Mouse (Mus musculus) cortical plate, adult 2 months (tissue): ENCODE results near the gene Pik3cb. TPM values are rescaled to one million over a fixed set of nuclear protein-coding genes. Genes with fewer than 3 reads are reported as not detected.

Experiments used
- H3K27ac ChIP-seq: fragments of 200-500 bp; 2 replicates; pipeline ENCODE4 v1.5.1; 2012; ENCODE audit warnings: low read length, control low read depth, inconsistent platforms; ENCODE audit not compliant: insufficient read depth
- H3K4me1 ChIP-seq: fragments of 200-500 bp; 2 replicates; pipeline ENCODE4 v1.6.1; 2011; ENCODE audit warnings: low read length; ENCODE audit not compliant: control insufficient read depth, insufficient read depth
- H3K4me3 ChIP-seq: fragments of 200-500 bp; 2 replicates; pipeline ENCODE4 v1.5.1; 2011; ENCODE audit warnings: mild to moderate bottlenecking, low read length, control low read depth; ENCODE audit not compliant: insufficient read depth
- CTCF ChIP-seq: fragments of 200-500 bp; IDR thresholded peaks from 2 replicates; pipeline ENCODE4 v1.5.1; 2011; ENCODE audit warnings: mild to moderate bottlenecking, control low read depth, low read length; ENCODE audit not compliant: insufficient read depth; ENCODE audit errors: extremely low read depth
- POLR2A ChIP-seq: fragments of 200-500 bp; IDR thresholded peaks from 2 replicates; pipeline ENCODE4 v1.6.1; 2011; ENCODE audit warnings: mild to moderate bottlenecking, low read length, control low read depth; ENCODE audit not compliant: insufficient read depth; ENCODE audit errors: extremely low read depth
- polyA plus RNA-seq: library from polyadenylated mRNA; depleted of rRNA; stranded (reverse); fragments of >200 nt; gene quantifications from 2 replicates; pipeline ENCODE4 v1.2.3, GENCODE M21; 2012

Pik3cb gene
- polyA plus RNA-seq, 1 experiment = 12.6 TPM

DNA sequence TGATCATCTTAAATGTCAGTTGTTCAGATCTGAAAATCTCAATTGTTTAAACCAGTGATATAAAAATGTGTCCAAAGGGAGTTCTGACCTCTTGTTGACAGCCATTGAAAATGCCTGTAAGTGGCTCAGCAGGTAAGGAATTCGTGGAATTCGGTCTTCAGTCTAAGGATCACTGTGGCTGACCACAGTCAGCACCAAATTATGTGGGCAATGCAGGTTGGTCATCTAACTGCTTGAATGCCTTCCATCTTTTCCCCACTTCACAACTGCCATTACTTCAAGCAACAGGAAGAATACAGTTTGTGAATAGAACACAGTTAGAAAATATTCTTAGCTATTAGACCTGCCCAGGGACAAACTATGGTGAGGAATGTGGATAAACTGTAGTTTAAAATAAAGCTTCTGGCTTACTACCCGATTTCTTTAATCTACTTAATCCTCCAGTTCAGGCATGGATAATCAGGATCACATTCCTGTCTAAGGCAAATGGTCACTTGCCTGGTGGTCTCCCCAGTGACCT lies 8.4 kb downstream of the Pik3cb start:
- Histone ChIP-seq H3K4me3 (no peak overlapping the region), H3K27ac (no peak overlapping the region), H3K4me1 (peaks cover 2% of the 10 kb centered on the region; the same call in 1 of the 2 replicates)
- TF ChIP-seq POLR2A = no peak
- TF ChIP-seq CTCF = no peak

DNA sequence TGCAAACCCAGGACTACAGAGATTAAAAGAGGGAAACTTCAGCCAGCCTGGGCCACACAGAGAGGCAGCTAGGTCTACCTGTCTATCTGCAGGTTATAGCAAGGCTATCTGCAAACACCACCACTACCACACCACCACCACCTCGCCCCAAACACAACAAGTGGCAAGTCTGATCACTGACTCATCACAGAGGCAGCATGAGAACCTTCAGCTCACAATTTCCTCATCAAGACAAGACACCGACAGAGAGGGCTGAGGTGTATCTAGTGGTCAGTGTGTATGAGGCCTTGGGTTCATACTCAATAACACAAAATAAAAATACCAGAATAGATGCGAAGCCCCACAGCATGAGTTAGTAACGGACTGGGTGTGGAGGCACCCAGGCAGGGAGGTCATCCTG lies 9.3 kb downstream of the Pik3cb start:
- Histone ChIP-seq H3K4me3 (no peak overlapping the region), H3K27ac (no peak overlapping the region), H3K4me1 (peaks cover 2% of the 10 kb centered on the region; the same call in 1 of the 2 replicates)
- no peak for TF ChIP-seq POLR2A
- no peak for TF ChIP-seq CTCF

GRCm38 (mm10) chr9:99127578-99127977 lies 12.8 kb downstream of the Pik3cb start:
- Histone ChIP-seq H3K4me1 (peaks cover 2% of the 10 kb centered on the region; the same call in 1 of the 2 replicates), H3K27ac (no peak overlapping the region), H3K4me3 (no peak overlapping the region)
- TF ChIP-seq CTCF (no peak), POLR2A (no peak)

DNA sequence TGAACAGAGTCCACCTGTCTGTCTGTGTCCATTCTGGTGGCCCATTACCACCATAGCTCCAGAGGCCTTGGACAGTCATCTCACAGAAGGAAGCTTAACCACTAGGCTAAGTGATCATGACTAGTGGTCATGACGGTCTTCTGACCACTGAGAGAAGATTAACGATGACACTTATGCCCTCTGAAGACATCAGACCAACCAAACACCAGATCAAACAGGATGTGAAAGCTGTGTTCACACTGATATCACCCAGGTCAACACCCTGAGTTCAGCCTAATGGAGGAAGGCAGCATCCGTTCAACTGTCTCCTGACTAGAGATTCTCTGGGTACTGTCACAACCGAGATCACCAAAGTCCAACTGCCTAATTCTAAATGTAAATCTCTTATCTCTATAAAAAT lies 17.7 kb downstream of the Pik3cb start:
- no peak overlapping the region for H3K27ac ChIP-seq
- no peak overlapping the region for H3K4me3 ChIP-seq
- TF ChIP-seq POLR2A (no peak), CTCF (no peak)
- no peaks in the 10 kb centered on the region for H3K4me1 ChIP-seq

- no peak overlapping the region for H3K27ac ChIP-seq
- TF ChIP-seq CTCF (no peak), POLR2A (no peak)
- H3K4me1 ChIP-seq = peaks cover 3% of the 10 kb centered on the region; the same call in 1 of the 2 replicates
- no peak overlapping the region for H3K4me3 ChIP-seq
These were observed 28.0 kb downstream of the Pik3cb start for GRCm38 (mm10) chr9:99112409-99112808.

- H3K27ac ChIP-seq = no peak overlapping the region
- peaks cover 3% of the 10 kb centered on the region; the same call in 1 of the 2 replicates for H3K4me1 ChIP-seq
- no peak overlapping the region for H3K4me3 ChIP-seq
- TF ChIP-seq POLR2A (no peak), CTCF (no peak)
These were observed 29.3 kb downstream of the Pik3cb start for GRCm38 (mm10) chr9:99111085-99111484.

- no peak for TF ChIP-seq POLR2A
- no peak for TF ChIP-seq CTCF
These were observed 30.2 kb downstream of the Pik3cb start for GRCm38 (mm10) chr9:99110213-99110612.

DNA sequence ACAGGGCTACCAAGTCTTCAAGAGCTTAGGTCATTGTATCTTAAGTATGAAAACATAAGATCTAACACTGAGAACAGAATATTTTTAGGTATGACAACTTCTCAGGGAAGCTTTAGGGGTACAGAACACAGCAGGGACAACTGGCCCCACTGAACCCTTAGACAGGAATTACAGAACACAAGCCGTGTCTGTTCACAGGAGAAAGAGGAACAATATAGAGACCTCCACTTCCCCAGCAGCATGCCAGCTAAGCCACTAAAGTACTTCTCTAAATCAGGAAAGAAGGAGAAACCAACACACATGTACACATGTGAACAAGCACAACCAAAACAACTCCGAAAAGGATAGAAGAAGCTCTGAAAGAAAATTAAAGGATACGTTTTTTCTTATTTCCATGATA lies 30.8 kb downstream of the Pik3cb start:
- no peak for TF ChIP-seq POLR2A
- no peak for TF ChIP-seq CTCF
- Histone ChIP-seq H3K27ac (no peak overlapping the region; the same call in 1 of the 2 replicates), H3K4me3 (no peak overlapping the region), H3K4me1 (peaks cover 3% of the 10 kb centered on the region; the same call in 1 of the 2 replicates)

More at GRCm38 (mm10) chr9:99110213-99110612, 30.2 kb downstream of the Pik3cb start:
- no peak overlapping the region for H3K27ac ChIP-seq
- H3K4me1 ChIP-seq = peaks cover 3% of the 10 kb centered on the region; the same call in 1 of the 2 replicates
- no peak overlapping the region for H3K4me3 ChIP-seq

- H3K4me3 ChIP-seq = no peak overlapping the region
- TF ChIP-seq POLR2A = no peak
- no peak for TF ChIP-seq CTCF
These were observed 36.0 kb downstream of the Pik3cb start for GRCm38 (mm10) chr9:99104449-99104848.

GRCm38 (mm10) chr9:99103865-99104264 lies 36.6 kb downstream of the Pik3cb start:
- H3K4me1 ChIP-seq = no peaks in the 10 kb centered on the region
- H3K4me3 ChIP-seq = no peak overlapping the region
- TF ChIP-seq CTCF = no peak
- no peak for TF ChIP-seq POLR2A
- no peak overlapping the region for H3K27ac ChIP-seq

More at GRCm38 (mm10) chr9:99104449-99104848, 36.0 kb downstream of the Pik3cb start:
- Histone ChIP-seq H3K27ac (no peak overlapping the region), H3K4me1 (no peaks in the 10 kb centered on the region)
